Mouse (Mus musculus) embryonic facial prominence, embryonic 10.5 days (tissue): ENCODE measurements around the gene Ubxn6. TPM values are rescaled to one million over a fixed set of nuclear protein-coding genes. Genes with fewer than 3 reads are reported as not detected.
"Not testable (repeated sequence)": the region's sequence is repeated elsewhere in the genome, so short reads cannot be mapped to it uniquely, and the experiment has no call there.

Experiments
- DNase-seq: peaks from one replicate; pipeline ENCODE4 v3.0.0-alpha.2; 2017; ENCODE audit warnings: low spot score
- H3K27ac ChIP-seq: fragments of 300-500 bp; sonication (generic); replicated peaks from 2 replicates; pipeline ENCODE4 v1.5.1; 2016; ENCODE audit warnings: mild to moderate bottlenecking
- H3K27me3 ChIP-seq: fragments of 300-500 bp; sonication (generic); replicated peaks from 2 replicates; pipeline ENCODE4 v1.6.1; 2016; ENCODE audit warnings: low read depth, mild to moderate bottlenecking; ENCODE audit not compliant: poor library complexity, severe bottlenecking
- H3K36me3 ChIP-seq: fragments of 300-500 bp; sonication (generic); replicated peaks from 2 replicates; pipeline ENCODE4 v1.6.1; 2016; ENCODE audit warnings: mild to moderate bottlenecking, moderate library complexity
- H3K4me1 ChIP-seq: fragments of 300-500 bp; sonication (generic); 2 replicates; pipeline ENCODE4 v1.6.1; 2016
- H3K4me3 ChIP-seq: fragments of 300-500 bp; sonication (generic); 2 replicates; pipeline ENCODE4 v1.5.1; 2016; ENCODE audit warnings: mild to moderate bottlenecking, moderate library complexity
- H3K9me3 ChIP-seq: fragments of 300-500 bp; sonication (generic); 2 replicates; pipeline ENCODE4 v1.6.1; 2016; ENCODE audit warnings: mild to moderate bottlenecking
- WGBS: fragments of 180-500 bp; shearing (Covaris S2); methylation state at CpG from one replicate; pipeline ENCODE4 v1.1.7; 2016; 5-methylcytosine and 5-hydroxymethylcytosine counted together
- polyA plus RNA-seq: library from polyadenylated mRNA; unstranded; fragments of >200 nt; fragmentation: Nextera tagmentation; extraction: Ambion mirVana; gene quantifications from 2 replicates; pipeline ENCODE4 v1.2.1, GENCODE M21; 2016

The Ubxn6 gene
- polyA plus RNA-seq, 1 experiment from 2014 or later = 36.8 TPM

- no peaks in the 10 kb centered on the region for H3K9me3 ChIP-seq
- H3K4me1 ChIP-seq = no peaks in the 10 kb centered on the region
- peaks cover 98% of the 10 kb centered on the region for H3K36me3 ChIP-seq
- 91% methylated on average over 8 of the region's 8 CpGs for whole genome bisulfite sequencing
- no peak for DNase-seq
- H3K27ac ChIP-seq = no peak overlapping the region
- H3K4me3 ChIP-seq = no peak overlapping the region
- H3K27me3 ChIP-seq = no peaks in the 10 kb centered on the region
Measured at GRCm38 (mm10) chr17:56098180-56098579, 23.4 kb upstream of the Ubxn6 start.

- Histone ChIP-seq H3K27me3 (no peaks in the 10 kb centered on the region), H3K36me3 (peaks cover 93% of the 10 kb centered on the region), H3K9me3 (no peaks in the 10 kb centered on the region), H3K27ac (no peak overlapping the region), H3K4me3 (no peak overlapping the region), H3K4me1 (no peaks in the 10 kb centered on the region)
- DNase-seq = no peak
- 88% methylated on average over 12 of the region's 12 CpGs for WGBS
Measured at GRCm38 (mm10) chr17:56096883-56097282, 22.1 kb upstream of the Ubxn6 start.

GRCm38 (mm10) chr17:56092794-56093193 is 18.0 kb upstream of the Ubxn6 start:
- 96% methylated on average over 1 of the region's 1 CpGs for WGBS
- Histone ChIP-seq H3K4me1 (no peaks in the 10 kb centered on the region), H3K27me3 (no peaks in the 10 kb centered on the region), H3K36me3 (peaks cover 88% of the 10 kb centered on the region), H3K9me3 (no peaks in the 10 kb centered on the region), H3K4me3 (no peak overlapping the region), H3K27ac (no peak overlapping the region)
- DNase-seq = no peak

- 86% methylated on average over 1 of the region's 1 CpGs for WGBS
- Histone ChIP-seq H3K4me1 (no peaks in the 10 kb centered on the region), H3K36me3 (peaks cover 88% of the 10 kb centered on the region), H3K27ac (no peak overlapping the region), H3K9me3 (no peaks in the 10 kb centered on the region), H3K4me3 (no peak overlapping the region), H3K27me3 (no peaks in the 10 kb centered on the region)
- DNase-seq = no peak
Measured at GRCm38 (mm10) chr17:56092312-56092711, 17.5 kb upstream of the Ubxn6 start.

GRCm38 (mm10) chr17:56080781-56081585 is 6.2 kb upstream of the Ubxn6 start:
- no peaks in the 10 kb centered on the region for H3K27me3 ChIP-seq
- 10% methylated on average over 8 of the region's 8 CpGs for WGBS
- H3K36me3 ChIP-seq = peaks cover 40% of the 10 kb centered on the region
- peak overlapping the region; percentile 87 for H3K27ac ChIP-seq
- H3K9me3 ChIP-seq = no peaks in the 10 kb centered on the region
- peaks cover 32% of the 10 kb centered on the region for H3K4me1 ChIP-seq
- peak overlapping the region; percentile 81 for H3K4me3 ChIP-seq
- DNase-seq = peak; percentile 86

GRCm38 (mm10) chr17:56079921-56080320 is 5.1 kb upstream of the Ubxn6 start:
- no peaks in the 10 kb centered on the region for H3K9me3 ChIP-seq
- H3K4me3 ChIP-seq = peak overlapping the region; percentile 81
- no peaks in the 10 kb centered on the region for H3K27me3 ChIP-seq
- peaks cover 29% of the 10 kb centered on the region for H3K36me3 ChIP-seq
- DNase-seq = no peak
- WGBS = 2% methylated on average over 11 of the region's 11 CpGs
- peaks cover 40% of the 10 kb centered on the region for H3K4me1 ChIP-seq
- H3K27ac ChIP-seq = peak overlapping the region; percentile 87

- peak within 1 kb of the TSS; percentile 87 for H3K27ac ChIP-seq
- WGBS = under 1% methylated on average over 61 of the region's 61 CpGs
Measured at GRCm38 (mm10) chr17:56078880-56079795, 4.3 kb upstream of the Ubxn6 start, which contains the start of gene Hdgfl2. Hdgfl2 (plus strand) TSS chr17:56079634.

GRCm38 (mm10) chr17:56078361-56078760 is 3.5 kb upstream of the Ubxn6 start:
- peak overlapping the region; percentile 73 for H3K27ac ChIP-seq
- peaks cover 54% of the 10 kb centered on the region for H3K4me1 ChIP-seq
- not testable (repeated sequence) for DNase-seq, H3K9me3 ChIP-seq, H3K27me3 ChIP-seq
- peak overlapping the region; percentile 81 for H3K4me3 ChIP-seq
- H3K36me3 ChIP-seq = peaks cover 16% of the 10 kb centered on the region
- WGBS = 65% methylated on average over 9 of the region's 9 CpGs

More at GRCm38 (mm10) chr17:56078880-56079795, 4.3 kb upstream of the Ubxn6 start, which contains the start of gene Hdgfl2:
- no peaks in the 10 kb centered on the region for H3K9me3 ChIP-seq
- H3K36me3 ChIP-seq = peaks cover 21% of the 10 kb centered on the region
- peak within 1 kb of the TSS; percentile 81 for H3K4me3 ChIP-seq
- no peaks in the 10 kb centered on the region for H3K27me3 ChIP-seq
- DNase-seq = peak; percentile 100
- H3K4me1 ChIP-seq = peaks cover 46% of the 10 kb centered on the region

- no peaks in the 10 kb centered on the region for H3K27me3 ChIP-seq
- H3K27ac ChIP-seq = no peak overlapping the region
- H3K9me3 ChIP-seq = no peaks in the 10 kb centered on the region
- peaks cover 16% of the 10 kb centered on the region for H3K36me3 ChIP-seq
- peaks cover 60% of the 10 kb centered on the region for H3K4me1 ChIP-seq
- H3K4me3 ChIP-seq = no peak overlapping the region
- DNase-seq = no peak
- 91% methylated on average over 5 of the region's 5 CpGs for WGBS
Measured at GRCm38 (mm10) chr17:56077523-56077922, 2.7 kb upstream of the Ubxn6 start.

GRCm38 (mm10) chr17:56074097-56074826 is 566 bp downstream of the Ubxn6 start:
- H3K4me1 ChIP-seq = peaks cover 34% of the 10 kb centered on the region
- peak; percentile 91 for DNase-seq
- 8% methylated on average over 22 of the region's 22 CpGs for WGBS
- H3K9me3 ChIP-seq = no peaks in the 10 kb centered on the region
- H3K27ac ChIP-seq = peak overlapping the region; percentile 91
- H3K27me3 ChIP-seq = no peaks in the 10 kb centered on the region
- peaks cover 42% of the 10 kb centered on the region for H3K36me3 ChIP-seq
- peak overlapping the region; percentile 78 for H3K4me3 ChIP-seq

- no peak overlapping the region for H3K27ac ChIP-seq
- H3K27me3 ChIP-seq = no peaks in the 10 kb centered on the region
- H3K9me3 ChIP-seq = no peaks in the 10 kb centered on the region
- peaks cover 62% of the 10 kb centered on the region for H3K36me3 ChIP-seq
- H3K4me1 ChIP-seq = peaks cover 31% of the 10 kb centered on the region
- H3K4me3 ChIP-seq = no peak overlapping the region
- no peak for DNase-seq
- 89% methylated on average over 5 of the region's 5 CpGs for WGBS
Measured at GRCm38 (mm10) chr17:56072243-56072642, 2.6 kb downstream of the Ubxn6 start.

GRCm38 (mm10) chr17:56071126-56071525 is 3.7 kb downstream of the Ubxn6 start:
- Histone ChIP-seq H3K4me1 (peaks cover 31% of the 10 kb centered on the region), H3K27me3 (no peaks in the 10 kb centered on the region), H3K9me3 (no peaks in the 10 kb centered on the region), H3K36me3 (peaks cover 73% of the 10 kb centered on the region), H3K4me3 (no peak overlapping the region), H3K27ac (no peak overlapping the region)
- DNase-seq = no peak
